Mouse (Mus musculus) lung, postnatal 14 days (tissue): ENCODE results near the gene Dnaja3.

ENCODE experiments used
- DNase-seq: peaks from one replicate; pipeline ENCODE4 v3.0.0; 2021

The Dnaja3 gene

GRCm38 (mm10) chr16:4639831-4640237 lies at the start of gene Dnaja3, which contains the start of gene Vasn:
Gene Dnaja3 (plus strand): TSS chr16:4639989.
Gene Vasn (plus strand): TSS chr16:4639941.
- peak; percentile 94 for DNase-seq

- DNase-seq, result no peak
Measured at GRCm38 (mm10) chr16:4590236-4590635, 49.6 kb upstream of the Dnaja3 start.

GRCm38 (mm10) chr16:4592909-4593875 lies 46.6 kb upstream of the Dnaja3 start:
- peak; percentile 73 for DNase-seq

- DNase-seq, result peak; percentile 72
Measured at GRCm38 (mm10) chr16:4593971-4594813, 45.6 kb upstream of the Dnaja3 start, which contains the start of gene Glis2. Gene Glis2 (plus strand): TSS chr16:4594713.

GRCm38 (mm10) chr16:4594814-4595526 lies 44.8 kb upstream of the Dnaja3 start:
- no peak for DNase-seq

- DNase-seq, result peak; percentile 68
Measured at GRCm38 (mm10) chr16:4595527-4595963, 44.2 kb upstream of the Dnaja3 start.

GRCm38 (mm10) chr16:4596141-4596728 lies 43.6 kb upstream of the Dnaja3 start:
- DNase-seq, result no peak

GRCm38 (mm10) chr16:4596836-4597235 lies 43.0 kb upstream of the Dnaja3 start:
- no peak for DNase-seq

GRCm38 (mm10) chr16:4597296-4597695 lies 42.5 kb upstream of the Dnaja3 start:
- no peak for DNase-seq

- no peak for DNase-seq
Measured at GRCm38 (mm10) chr16:4598041-4598440, 41.7 kb upstream of the Dnaja3 start.

- no peak for DNase-seq
Measured at GRCm38 (mm10) chr16:4598891-4599543, 40.8 kb upstream of the Dnaja3 start.

- no peak for DNase-seq
Measured at GRCm38 (mm10) chr16:4599616-4600015, 40.2 kb upstream of the Dnaja3 start.

- no peak for DNase-seq
Measured at GRCm38 (mm10) chr16:4600701-4601310, 39.0 kb upstream of the Dnaja3 start.

GRCm38 (mm10) chr16:4602189-4602588 lies 37.6 kb upstream of the Dnaja3 start:
- DNase-seq, result no peak

GRCm38 (mm10) chr16:4602766-4603452 lies 36.9 kb upstream of the Dnaja3 start:
- no peak for DNase-seq

GRCm38 (mm10) chr16:4603453-4603837 lies 36.3 kb upstream of the Dnaja3 start:
- no peak for DNase-seq

- DNase-seq, result no peak
Measured at GRCm38 (mm10) chr16:4604293-4604837, 35.4 kb upstream of the Dnaja3 start.

- DNase-seq, result no peak
Measured at GRCm38 (mm10) chr16:4605514-4606131, 34.2 kb upstream of the Dnaja3 start.

GRCm38 (mm10) chr16:4606431-4607084 lies 33.2 kb upstream of the Dnaja3 start:
- peak; percentile 84 for DNase-seq
